Mouse (Mus musculus): ENCODE data around the gene Synpr. TPM values are rescaled to one million over a fixed set of nuclear protein-coding genes. Genes with fewer than 3 reads are reported as not detected.

Gene Synpr
- total and polyA plus RNA-seq, 2 experiments from 2014 or later: 67.2 to 69.3 TPM

DNA sequence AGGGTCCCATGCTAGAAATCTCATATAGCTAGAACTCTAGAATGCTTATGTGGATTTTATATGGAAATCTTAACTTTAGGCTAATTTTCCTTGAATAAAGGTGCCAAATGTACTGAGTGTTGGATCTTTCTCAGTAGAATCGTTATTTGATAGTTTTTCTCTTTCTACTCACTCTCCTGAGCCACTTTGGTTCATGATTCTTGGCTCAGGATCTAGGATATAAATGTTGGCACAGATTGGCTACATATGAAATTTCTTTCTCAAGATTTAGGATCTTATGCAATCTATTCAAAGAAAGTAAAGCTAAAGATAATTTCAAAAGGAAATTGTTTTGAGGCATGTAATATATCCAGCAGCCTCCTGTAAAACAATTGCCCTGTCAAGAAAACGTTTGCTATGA lies 263.2 kb downstream of the Synpr start:
- Histone ChIP-seq H3K36me3 (ENCODE audit: insufficient read depth) (no peaks in the 10 kb centered on the region), H3K4me2 (ENCODE audit: low read depth) (no peak overlapping the region), H3K4me3 (ENCODE audit: low read depth, low read length) (no peak overlapping the region), H3K4me1 (ENCODE audit: insufficient read depth) (no peaks in the 10 kb centered on the region), H3K9ac (no peak overlapping the region), H3K27me3 (ENCODE audit: insufficient read depth, low read length) (no peaks in the 10 kb centered on the region), H3K9me3 (ENCODE audit: low read length) (no peaks in the 10 kb centered on the region), H3K27ac (ENCODE audit: low read depth, low read length) (no peak overlapping the region)
- WGBS: 46% methylated on average over 2 of the region's 2 CpGs
- no peak for TF ChIP-seq CTCF (IDR thresholded peaks at IDR 0.05; ENCODE audit: low read depth)
- no peak for ATAC-seq
- DNase-seq: no peak

DNA sequence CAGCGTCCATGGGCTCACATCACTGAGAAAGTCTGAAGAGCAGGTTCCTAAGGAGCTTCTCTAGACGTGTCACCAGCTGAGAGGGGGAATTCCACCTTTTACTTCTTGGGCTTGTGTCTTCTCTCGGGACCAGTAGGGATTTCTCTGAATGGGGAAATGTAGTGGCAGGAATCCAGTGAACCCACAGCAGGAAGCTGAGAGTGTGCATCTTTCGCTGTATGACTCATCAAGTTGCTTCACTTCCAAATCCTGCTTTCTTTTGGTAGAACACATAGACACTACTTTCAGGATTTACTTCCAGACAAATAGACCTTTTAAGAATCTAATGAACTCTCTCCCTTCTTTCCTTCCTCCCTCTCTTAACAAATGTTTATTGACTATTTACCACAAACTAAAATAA lies 266.6 kb downstream of the Synpr start:
- DNase-seq (no peak), ATAC-seq (no peak)
- Histone ChIP-seq H3K4me2 (ENCODE audit: low read depth) (no peak overlapping the region), H3K4me3 (ENCODE audit: low read depth, low read length) (no peak overlapping the region), H3K4me1 (ENCODE audit: insufficient read depth) (no peaks in the 10 kb centered on the region), H3K9ac (no peak overlapping the region), H3K36me3 (ENCODE audit: insufficient read depth) (no peaks in the 10 kb centered on the region), H3K9me3 (ENCODE audit: low read length) (no peaks in the 10 kb centered on the region), H3K27me3 (ENCODE audit: insufficient read depth, low read length) (no peaks in the 10 kb centered on the region), H3K27ac (ENCODE audit: low read depth, low read length) (no peak overlapping the region)
- no peak for TF ChIP-seq CTCF (IDR thresholded peaks at IDR 0.05; ENCODE audit: low read depth)
- 72% methylated on average over 4 of the region's 4 CpGs for WGBS

DNA sequence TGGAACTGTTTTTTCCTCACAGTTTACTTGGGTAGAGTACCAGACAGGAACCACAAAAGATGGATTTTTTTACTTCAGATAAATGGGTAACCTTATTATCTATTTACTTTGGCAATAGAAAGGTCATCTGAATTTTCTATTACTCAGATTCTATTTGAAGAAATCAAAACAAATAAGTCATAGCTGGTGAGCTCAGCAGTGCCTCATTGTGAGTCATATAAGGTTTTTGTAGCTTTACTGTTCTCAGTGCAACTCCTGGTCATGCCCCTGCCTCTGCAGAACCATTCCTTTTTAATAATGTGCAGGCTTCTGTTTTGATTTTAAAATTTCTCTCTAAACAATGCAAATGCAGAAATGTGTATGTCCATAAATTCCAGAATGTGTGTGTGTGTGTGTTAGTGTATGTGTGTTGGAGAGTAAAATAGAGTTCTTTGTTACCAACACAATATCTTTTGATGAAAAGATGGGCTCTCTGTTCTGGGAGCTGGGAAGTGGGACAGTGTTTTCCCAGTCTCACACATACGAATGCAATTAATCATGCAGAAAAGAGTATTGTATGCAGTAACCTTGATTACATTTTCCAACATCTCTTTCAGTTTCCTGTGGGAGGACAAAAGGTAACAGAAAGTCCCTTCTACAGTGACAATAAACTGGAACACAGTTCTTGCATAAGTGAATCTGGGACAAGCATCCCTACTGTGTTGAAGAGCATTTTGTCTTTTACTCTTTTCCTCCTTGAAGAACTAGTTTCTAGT lies 269.2 kb downstream of the Synpr start:
- H3K4me3 ChIP-seq (ENCODE audit: low read depth, low read length): no peak overlapping the region

DNA sequence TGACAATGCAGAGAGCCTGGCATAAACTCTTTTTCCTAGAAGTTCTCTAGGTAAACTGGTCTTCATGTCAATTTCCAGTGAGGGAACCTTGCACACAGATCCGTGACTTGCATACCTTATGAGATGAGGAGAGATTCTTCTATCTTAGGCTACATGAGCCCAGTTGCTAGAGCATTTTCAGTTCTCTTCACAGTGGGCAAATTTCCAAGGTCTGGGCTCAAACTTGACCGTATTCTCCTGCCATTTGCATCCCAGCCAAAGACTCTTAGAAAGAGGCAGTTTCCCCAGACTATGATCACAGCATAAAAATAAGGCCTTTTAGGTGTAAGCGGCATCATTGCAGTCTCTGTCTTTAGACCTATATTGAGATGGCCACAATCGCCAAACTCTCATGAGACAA lies 270.1 kb downstream of the Synpr start:
- H3K9ac ChIP-seq: no peak overlapping the region
- H3K4me1 ChIP-seq (ENCODE audit: insufficient read depth): no peaks in the 10 kb centered on the region
- ATAC-seq (no peak), DNase-seq (no peak)
- H3K9me3 ChIP-seq (ENCODE audit: low read length): no peaks in the 10 kb centered on the region
- no peak overlapping the region for H3K27ac ChIP-seq (ENCODE audit: low read depth, low read length)
- H3K4me3 ChIP-seq (ENCODE audit: low read depth, low read length): no peak overlapping the region
- no peak overlapping the region for H3K4me2 ChIP-seq (ENCODE audit: low read depth)
- 86% methylated on average over 4 of the region's 4 CpGs for WGBS
- no peak for TF ChIP-seq CTCF (IDR thresholded peaks at IDR 0.05; ENCODE audit: low read depth)
- no peaks in the 10 kb centered on the region for H3K36me3 ChIP-seq (ENCODE audit: insufficient read depth)
- no peaks in the 10 kb centered on the region for H3K27me3 ChIP-seq (ENCODE audit: insufficient read depth, low read length)

More for the DNA sequence above, 269.2 kb downstream of the Synpr start:
- no peaks in the 10 kb centered on the region for H3K4me1 ChIP-seq (ENCODE audit: insufficient read depth)
- TF ChIP-seq CTCF (IDR thresholded peaks at IDR 0.05; ENCODE audit: low read depth): no peak
- H3K9ac ChIP-seq: no peak overlapping the region
- DNase-seq (no peak), ATAC-seq (no peak)
- H3K27ac ChIP-seq (ENCODE audit: low read depth, low read length): no peak overlapping the region
- WGBS: 10% methylated on average over 1 of the region's 1 CpGs
- no peaks in the 10 kb centered on the region for H3K27me3 ChIP-seq (ENCODE audit: insufficient read depth, low read length)
- H3K4me2 ChIP-seq (ENCODE audit: low read depth): no peak overlapping the region
- no peaks in the 10 kb centered on the region for H3K9me3 ChIP-seq (ENCODE audit: low read length)
- H3K36me3 ChIP-seq (ENCODE audit: insufficient read depth): no peaks in the 10 kb centered on the region

- 85% methylated on average over 2 of the region's 2 CpGs for WGBS
- no peak for TF ChIP-seq CTCF (IDR thresholded peaks at IDR 0.05; ENCODE audit: low read depth)
- H3K4me1 ChIP-seq (ENCODE audit: insufficient read depth): no peaks in the 10 kb centered on the region
- ATAC-seq (no peak), DNase-seq (no peak)
- no peak overlapping the region for H3K9ac ChIP-seq
- H3K9me3 ChIP-seq (ENCODE audit: low read length): no peaks in the 10 kb centered on the region
- no peak overlapping the region for H3K27ac ChIP-seq (ENCODE audit: low read depth, low read length)
- no peaks in the 10 kb centered on the region for H3K27me3 ChIP-seq (ENCODE audit: insufficient read depth, low read length)
- H3K4me2 ChIP-seq (ENCODE audit: low read depth): no peak overlapping the region
- no peaks in the 10 kb centered on the region for H3K36me3 ChIP-seq (ENCODE audit: insufficient read depth)
- H3K4me3 ChIP-seq (ENCODE audit: low read depth, low read length): no peak overlapping the region
These were observed 273.5 kb downstream of the Synpr start for GRCm38 (mm10) chr14:13558117-13558516.

DNA sequence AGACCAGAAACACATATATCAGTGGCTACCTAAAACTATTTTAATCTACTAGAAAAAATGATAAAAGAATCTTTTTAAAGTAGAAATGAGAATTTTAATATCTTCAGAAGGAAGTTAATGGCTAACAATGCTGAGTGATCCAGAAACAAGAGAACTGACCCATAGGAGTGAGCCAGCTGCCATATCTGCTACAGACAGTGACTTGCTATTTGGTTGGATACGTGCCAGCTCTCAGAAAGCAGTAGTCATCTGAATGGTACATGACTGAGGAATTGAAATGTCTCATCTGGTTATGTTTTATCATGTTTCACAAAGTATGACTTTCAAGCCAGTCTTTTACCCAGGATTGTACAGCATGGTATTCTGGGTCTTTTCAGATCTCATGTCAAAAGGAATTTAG lies 282.7 kb downstream of the Synpr start:
- TF ChIP-seq CTCF (IDR thresholded peaks at IDR 0.05; ENCODE audit: low read depth): no peak
- no peak for DNase-seq
- no peak overlapping the region for H3K27ac ChIP-seq (ENCODE audit: low read depth, low read length)
- no peak overlapping the region for H3K4me2 ChIP-seq (ENCODE audit: low read depth)
- H3K9ac ChIP-seq: no peak overlapping the region
- no peaks in the 10 kb centered on the region for H3K36me3 ChIP-seq (ENCODE audit: insufficient read depth)
- no peaks in the 10 kb centered on the region for H3K9me3 ChIP-seq (ENCODE audit: low read length)
- H3K4me1 ChIP-seq (ENCODE audit: insufficient read depth): no peaks in the 10 kb centered on the region
- no peak for ATAC-seq
- no peaks in the 10 kb centered on the region for H3K27me3 ChIP-seq (ENCODE audit: insufficient read depth, low read length)
- 70% methylated on average over 1 of the region's 1 CpGs for WGBS
- H3K4me3 ChIP-seq (ENCODE audit: low read depth, low read length): no peak overlapping the region

GRCm38 (mm10) chr14:13567996-13568395 lies 283.4 kb downstream of the Synpr start:
- Histone ChIP-seq H3K4me3 (ENCODE audit: low read depth, low read length) (no peak overlapping the region), H3K27ac (ENCODE audit: low read depth, low read length) (no peak overlapping the region), H3K9me3 (ENCODE audit: low read length) (no peaks in the 10 kb centered on the region), H3K27me3 (ENCODE audit: insufficient read depth, low read length) (no peaks in the 10 kb centered on the region), H3K4me2 (ENCODE audit: low read depth) (no peak overlapping the region), H3K36me3 (ENCODE audit: insufficient read depth) (no peaks in the 10 kb centered on the region), H3K4me1 (ENCODE audit: insufficient read depth) (no peaks in the 10 kb centered on the region), H3K9ac (no peak overlapping the region)
- no peak for TF ChIP-seq CTCF (IDR thresholded peaks at IDR 0.05; ENCODE audit: low read depth)
- no peak for DNase-seq
- WGBS: 80% methylated on average over 2 of the region's 2 CpGs
- ATAC-seq: no peak
